Mouse (Mus musculus) gastrocnemius, adult 2 months (tissue): ENCODE measurements at regions not wholly inside any gene's neighbourhood (a gene's known extent, or its start where the extent isn't known, plus 50 kb on each side); places are given as distances from the start of the nearest gene placed in this dataset.

Source experiments
- DNase-seq: peaks from one replicate; pipeline ENCODE4 v3.0.0; 2022
- H3K27ac ChIP-seq: fragments of 200-600 bp; 2 replicates; pipeline ENCODE4 v1.8.1; 2022; ENCODE audit warnings: mild to moderate bottlenecking
- H3K4me3 ChIP-seq: fragments of 200-600 bp; 2 replicates; pipeline ENCODE4 v1.8.1; 2022; ENCODE audit warnings: mild to moderate bottlenecking, moderate library complexity
- CTCF ChIP-seq: fragments of 200-600 bp; IDR thresholded peaks from 2 replicates; pipeline ENCODE4 v1.8.1; 2022; ENCODE audit warnings: antibody characterized with exemption, mild to moderate bottlenecking, moderate library complexity
- intact Hi-C: fragments of 180-260 bp; cut with DNase I; formaldehyde crosslinking; loops from one replicate; pipeline ENCODE4 v1.15.1; 2025

DNA sequence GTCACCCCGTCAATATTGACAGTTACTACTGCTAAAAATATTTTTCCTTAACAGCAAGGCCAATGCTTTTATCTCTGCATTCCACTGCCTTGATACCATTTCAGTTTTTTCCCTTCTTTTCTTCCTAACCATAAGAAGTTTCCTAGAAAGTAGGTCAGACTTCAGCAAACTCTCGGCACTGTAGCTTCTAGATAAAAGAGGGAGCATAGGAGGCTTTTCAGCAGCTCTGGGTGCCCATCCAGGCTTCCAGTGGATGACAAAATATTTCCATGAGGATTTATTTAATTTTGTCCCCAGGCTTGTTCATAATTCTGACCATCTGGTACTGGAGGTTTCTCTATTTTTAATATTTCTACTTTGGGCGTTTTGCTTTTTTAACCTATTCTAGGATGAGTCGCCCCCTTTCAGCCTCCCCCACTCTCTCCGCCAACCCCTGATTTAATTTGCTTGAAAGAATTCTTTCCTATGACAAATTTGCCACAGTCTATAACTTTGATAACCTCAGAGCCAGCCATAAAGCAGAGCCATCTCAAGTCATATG, 59.0 kb upstream of the AI593442 start:
- no peak overlapping the region for H3K4me3 ChIP-seq
- intact Hi-C loops = no loop called here
- no peak for DNase-seq
- no peak overlapping the region for H3K27ac ChIP-seq
- TF ChIP-seq CTCF = no peak
